Mouse (Mus musculus) right cerebral cortex, postnatal 4 days (tissue): ENCODE results near the gene Shank2.

Experiments used
- DNase-seq: peaks from one replicate; pipeline ENCODE4 v3.0.0-alpha.2; 2022

Shank2 gene

GRCm38 (mm10) chr7:144031611-144032010, 29.9 kb downstream of the Shank2 start:
- DNase-seq = no peak

GRCm38 (mm10) chr7:144037541-144037940, 35.8 kb downstream of the Shank2 start:
- DNase-seq = no peak

GRCm38 (mm10) chr7:144037966-144038669, 36.4 kb downstream of the Shank2 start:
- DNase-seq = peak; percentile 57

GRCm38 (mm10) chr7:144038741-144039140, 37.0 kb downstream of the Shank2 start:
- DNase-seq = peak; percentile 25

GRCm38 (mm10) chr7:144040328-144040727, 38.6 kb downstream of the Shank2 start:
- DNase-seq = no peak

- DNase-seq = no peak
Measured at GRCm38 (mm10) chr7:144052076-144052475, 50.3 kb downstream of the Shank2 start.

GRCm38 (mm10) chr7:144055188-144055587, 53.5 kb downstream of the Shank2 start:
- no peak for DNase-seq

GRCm38 (mm10) chr7:144055702-144056531, 54.2 kb downstream of the Shank2 start:
- DNase-seq = peak; percentile 19

- no peak for DNase-seq
Measured at GRCm38 (mm10) chr7:144070162-144070949, 68.6 kb downstream of the Shank2 start.

GRCm38 (mm10) chr7:144072219-144072618, 70.5 kb downstream of the Shank2 start:
- no peak for DNase-seq

GRCm38 (mm10) chr7:144072856-144073255, 71.1 kb downstream of the Shank2 start:
- DNase-seq = no peak

- DNase-seq = peak; percentile 95
Measured at GRCm38 (mm10) chr7:144074718-144075117, 73.0 kb downstream of the Shank2 start.

GRCm38 (mm10) chr7:144078661-144079060, 76.9 kb downstream of the Shank2 start:
- peak; percentile 69 for DNase-seq

- no peak for DNase-seq
Measured at GRCm38 (mm10) chr7:144079861-144080260, 78.1 kb downstream of the Shank2 start.

- DNase-seq = peak; percentile 80
Measured at GRCm38 (mm10) chr7:144081448-144081847, 79.7 kb downstream of the Shank2 start.

- DNase-seq = no peak
Measured at GRCm38 (mm10) chr7:144081963-144082362, 80.2 kb downstream of the Shank2 start.

- DNase-seq = no peak
Measured at GRCm38 (mm10) chr7:144087277-144087676, 85.5 kb downstream of the Shank2 start.

- peak; percentile 32 for DNase-seq
Measured at GRCm38 (mm10) chr7:144094132-144094531, 92.4 kb downstream of the Shank2 start.

- DNase-seq = no peak
Measured at GRCm38 (mm10) chr7:144097314-144097713, 95.6 kb downstream of the Shank2 start.

GRCm38 (mm10) chr7:144102222-144102980, 100.7 kb downstream of the Shank2 start:
- DNase-seq = no peak

- DNase-seq = no peak
Measured at GRCm38 (mm10) chr7:144105952-144106351, 104.2 kb downstream of the Shank2 start.

- no peak for DNase-seq
Measured at GRCm38 (mm10) chr7:144106352-144107011, 104.8 kb downstream of the Shank2 start.
